Mouse (Mus musculus): ENCODE results near the gene Cd24a. TPM values are rescaled to one million over a fixed set of nuclear protein-coding genes. Genes with fewer than 3 reads are reported as not detected.

Cd24a gene
- polyA plus RNA-seq, 1 experiment = 31.2 TPM

- H3K36me3 ChIP-seq (ENCODE audit: control insufficient read depth, insufficient read depth) = no peaks in the 10 kb centered on the region
- no peak overlapping the region for H3ac ChIP-seq (ENCODE audit: control insufficient read depth, insufficient read length)
- TF ChIP-seq MAX (IDR thresholded peaks at IDR 0.05; ENCODE audit: low read depth) (no peak), CEBPB (IDR thresholded peaks at IDR 0.05; ENCODE audit: insufficient read depth, poor library complexity, severe bottlenecking) (no peak), SRF (IDR thresholded peaks at IDR 0.05; ENCODE audit: control insufficient read depth, insufficient read length, low read depth) (no peak), TCF3 (IDR thresholded peaks at IDR 0.05; ENCODE audit: insufficient read length, low read depth) (no peak), MYOD1 (IDR thresholded peaks at IDR 0.05; ENCODE audit: control insufficient read depth in 1 of 3, insufficient read length in 2 of 3, low read depth in 2 of 3) (no peak), USF1 (IDR thresholded peaks at IDR 0.05; ENCODE audit: low read depth) (no peak), POLR2A (IDR thresholded peaks at IDR 0.05; ENCODE audit: insufficient read length, low read depth) (no peak), POLR2AphosphoS2 (IDR thresholded peaks at IDR 0.05; ENCODE audit: insufficient read length, low read depth) (no peak), REST (IDR thresholded peaks at IDR 0.05; ENCODE audit: insufficient read depth, insufficient read length) (no peak), TCF12 (IDR thresholded peaks at IDR 0.05; ENCODE audit: insufficient read depth, poor library complexity, severe bottlenecking) (no peak), E2F4 (IDR thresholded peaks at IDR 0.05; ENCODE audit: insufficient read depth) (no peak), MYOG (IDR thresholded peaks at IDR 0.05; ENCODE audit: control insufficient read depth in 1 of 3, insufficient read depth in 1 of 3, insufficient read length in 2 of 3, low read depth in 2 of 3) (no peak)
- H3K4me3 ChIP-seq = no peak overlapping the region
- H3K4me2 ChIP-seq (ENCODE audit: low read depth) = no peak overlapping the region
- H3K27me3 ChIP-seq (ENCODE audit: control insufficient read depth, insufficient read depth, insufficient read length) = no peaks in the 10 kb centered on the region
- no peaks in the 10 kb centered on the region for H3K79me2 ChIP-seq (ENCODE audit: control insufficient read depth, insufficient read depth)
Observed at GRCm38 (mm10) chr10:43631639-43632354, 53.7 kb downstream of the Cd24a start.

- H3K4me3 ChIP-seq = no peak overlapping the region
- no peak overlapping the region for H3ac ChIP-seq (ENCODE audit: control insufficient read depth, insufficient read length)
- H3K36me3 ChIP-seq (ENCODE audit: control insufficient read depth, insufficient read depth) = no peaks in the 10 kb centered on the region
- no peak overlapping the region for H3K4me2 ChIP-seq (ENCODE audit: low read depth)
- no peaks in the 10 kb centered on the region for H3K79me2 ChIP-seq (ENCODE audit: control insufficient read depth, insufficient read depth)
- no peaks in the 10 kb centered on the region for H3K27me3 ChIP-seq (ENCODE audit: control insufficient read depth, insufficient read depth, insufficient read length)
- TF ChIP-seq POLR2AphosphoS2 (IDR thresholded peaks at IDR 0.05; ENCODE audit: insufficient read length, low read depth) = no peak
- TF ChIP-seq TCF3 (IDR thresholded peaks at IDR 0.05; ENCODE audit: insufficient read length, low read depth) = no peak
- no peak for TF ChIP-seq REST (IDR thresholded peaks at IDR 0.05; ENCODE audit: insufficient read depth, insufficient read length)
- no peak for TF ChIP-seq CEBPB (IDR thresholded peaks at IDR 0.05; ENCODE audit: insufficient read depth, poor library complexity, severe bottlenecking)
- TF ChIP-seq MYOG (IDR thresholded peaks at IDR 0.05; ENCODE audit: control insufficient read depth in 1 of 3, insufficient read depth in 1 of 3, insufficient read length in 2 of 3, low read depth in 2 of 3) = no peak
- TF ChIP-seq SRF (IDR thresholded peaks at IDR 0.05; ENCODE audit: control insufficient read depth, insufficient read length, low read depth) = no peak
- no peak for TF ChIP-seq POLR2A (IDR thresholded peaks at IDR 0.05; ENCODE audit: insufficient read length, low read depth)
- no peak for TF ChIP-seq MYOD1 (IDR thresholded peaks at IDR 0.05; ENCODE audit: control insufficient read depth in 1 of 3, insufficient read length in 2 of 3, low read depth in 2 of 3)
- no peak for TF ChIP-seq E2F4 (IDR thresholded peaks at IDR 0.05; ENCODE audit: insufficient read depth)
- TF ChIP-seq TCF12 (IDR thresholded peaks at IDR 0.05; ENCODE audit: insufficient read depth, poor library complexity, severe bottlenecking) = no peak
- TF ChIP-seq USF1 (IDR thresholded peaks at IDR 0.05; ENCODE audit: low read depth) = no peak
- no peak for TF ChIP-seq MAX (IDR thresholded peaks at IDR 0.05; ENCODE audit: low read depth)
Observed at GRCm38 (mm10) chr10:43633117-43633516, 55.0 kb downstream of the Cd24a start.

Other genes starting within 250 kb of the Cd24a start
- 3.0 TPM for gene Bend3, start 99.5 kb upstream of the Cd24a start, polyA plus RNA-seq (2012; fragmentation: generic; extraction: Trizol)
- gene Gm9803, start 54.2 kb upstream of the Cd24a start, polyA plus RNA-seq (2012; fragmentation: generic; extraction: Trizol) = 11.3 TPM
- 52.6 TPM for gene 1700021F05Rik, start 37.3 kb upstream of the Cd24a start, polyA plus RNA-seq (2012; fragmentation: generic; extraction: Trizol)

Measured in myocyte (in vitro differentiated cells).